Mouse (Mus musculus): ENCODE measurements around the gene Phf23.
"Not testable (repeated sequence)": the region's sequence is repeated elsewhere in the genome, so short reads cannot be mapped to it uniquely, and the experiment has no call there.

Phf23 gene

GRCm38 (mm10) chr11:69995391-69995960, at the start of gene Phf23:
Gene Phf23, plus strand, starts transcription at chr11:69995777.
- peak; percentile 99 for DNase-seq (ENCODE audit: low spot score in 2 of 2)

- DNase-seq (ENCODE audit: low spot score in 2 of 2), result no peak
These were observed 49.3 kb upstream of the Phf23 start for GRCm38 (mm10) chr11:69945997-69946891.

- peak; percentile 64 to 65 for DNase-seq (ENCODE audit: low spot score in 2 of 2)
These were observed 48.1 kb upstream of the Phf23 start for GRCm38 (mm10) chr11:69947337-69948065.

DNA sequence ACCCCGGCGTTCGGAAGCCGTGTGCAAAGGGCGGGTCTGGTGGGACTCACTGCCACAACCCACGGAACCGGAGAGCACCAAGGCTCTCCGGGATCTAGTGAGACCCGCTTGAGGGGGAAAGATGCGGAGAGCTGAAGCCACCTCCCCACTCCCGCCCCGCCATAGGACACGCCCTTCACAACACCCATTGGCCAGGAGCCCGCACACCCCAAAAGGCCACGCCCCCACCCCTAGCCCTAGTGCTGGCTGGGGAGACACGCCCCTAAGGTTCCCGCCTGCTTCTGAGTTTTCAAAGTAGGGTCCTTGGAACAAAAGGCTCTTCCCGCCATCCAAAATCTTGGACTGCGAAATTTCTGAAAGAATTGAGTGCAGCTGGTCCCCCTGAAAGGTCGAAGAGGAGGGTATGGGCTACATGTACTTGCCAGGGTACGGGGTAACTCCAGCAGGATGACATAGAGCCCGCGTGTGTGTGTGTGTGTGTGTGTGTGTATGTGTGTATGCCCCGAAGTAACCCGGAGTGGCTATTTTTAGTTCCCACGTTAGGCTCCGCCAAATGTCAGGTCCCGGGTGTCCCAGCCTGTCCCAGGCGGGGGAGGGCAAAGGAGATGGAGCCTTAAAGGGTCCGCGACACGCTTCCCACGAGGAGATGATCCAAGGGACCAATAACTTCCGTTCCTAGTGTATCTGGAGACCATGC, 47.4 kb upstream of the Phf23 start, which contains the start of gene Slc2a4:
TSS of gene Slc2a4 (minus strand) at position 123 of the 697 bp plus-strand sequence.
- DNase-seq (ENCODE audit: low spot score in 2 of 2), result peak; percentile 91 to 92

- DNase-seq (ENCODE audit: low spot score in 2 of 2), result peak; percentile 84 to 92
These were observed 46.8 kb upstream of the Phf23 start for GRCm38 (mm10) chr11:69948763-69949150.

- DNase-seq (ENCODE audit: low spot score in 2 of 2), result no peak
These were observed 44.6 kb upstream of the Phf23 start for GRCm38 (mm10) chr11:69950807-69951459.

GRCm38 (mm10) chr11:69952274-69952673, 43.3 kb upstream of the Phf23 start:
- DNase-seq (ENCODE audit: low spot score in 2 of 2), result no peak

DNA sequence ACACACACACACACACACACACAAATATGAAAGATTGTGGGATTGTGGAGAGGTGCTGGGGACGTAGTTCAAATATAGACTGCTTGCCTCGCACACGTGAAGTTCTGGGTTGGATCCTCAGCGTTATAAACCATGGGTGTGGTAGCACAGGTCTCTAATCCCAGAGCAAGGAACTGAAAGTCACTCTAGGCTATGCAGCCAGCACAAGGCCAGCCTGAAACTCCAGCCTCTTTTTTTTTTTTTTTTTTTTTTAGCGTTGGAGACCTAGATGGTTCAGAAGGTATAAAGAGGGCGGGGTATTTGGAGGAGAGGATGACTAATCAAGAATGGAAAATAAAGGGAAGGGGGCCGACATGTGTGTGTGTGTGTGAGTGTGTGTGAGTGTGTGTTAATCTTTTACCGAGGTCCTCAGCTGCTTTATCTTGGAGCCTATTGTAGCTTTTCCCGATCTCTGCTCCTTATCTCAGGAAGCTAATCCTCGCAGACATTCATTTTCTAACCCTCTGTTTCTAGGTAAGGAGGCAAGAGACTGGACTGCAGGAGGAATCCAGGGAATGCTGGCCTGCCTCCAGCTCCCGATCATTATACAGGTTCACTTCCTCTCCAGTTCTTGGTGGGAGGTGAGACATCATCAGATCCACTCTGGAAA, 42.2 kb upstream of the Phf23 start:
- DNase-seq (ENCODE audit: low spot score in 2 of 2), result no peak

- not testable (repeated sequence) for DNase-seq (ENCODE audit: low spot score in 2 of 2)
These were observed 40.0 kb upstream of the Phf23 start for GRCm38 (mm10) chr11:69955618-69956017.

GRCm38 (mm10) chr11:69956218-69956617, 39.4 kb upstream of the Phf23 start:
- no peak for DNase-seq (ENCODE audit: low spot score in 2 of 2)

- no peak for DNase-seq (ENCODE audit: low spot score in 2 of 2)
These were observed 35.0 kb upstream of the Phf23 start for GRCm38 (mm10) chr11:69960616-69961015.

- DNase-seq (ENCODE audit: low spot score in 2 of 2), result no peak
These were observed 33.7 kb upstream of the Phf23 start for GRCm38 (mm10) chr11:69961841-69962240.

GRCm38 (mm10) chr11:69964650-69965270, 30.8 kb upstream of the Phf23 start, which contains the start of gene Cldn7:
Gene Cldn7, plus strand, starts transcription at chr11:69964779.
- no peak for DNase-seq (ENCODE audit: low spot score in 2 of 2)

GRCm38 (mm10) chr11:69965271-69966005, 30.1 kb upstream of the Phf23 start:
- DNase-seq (ENCODE audit: low spot score in 2 of 2), result no peak

DNA sequence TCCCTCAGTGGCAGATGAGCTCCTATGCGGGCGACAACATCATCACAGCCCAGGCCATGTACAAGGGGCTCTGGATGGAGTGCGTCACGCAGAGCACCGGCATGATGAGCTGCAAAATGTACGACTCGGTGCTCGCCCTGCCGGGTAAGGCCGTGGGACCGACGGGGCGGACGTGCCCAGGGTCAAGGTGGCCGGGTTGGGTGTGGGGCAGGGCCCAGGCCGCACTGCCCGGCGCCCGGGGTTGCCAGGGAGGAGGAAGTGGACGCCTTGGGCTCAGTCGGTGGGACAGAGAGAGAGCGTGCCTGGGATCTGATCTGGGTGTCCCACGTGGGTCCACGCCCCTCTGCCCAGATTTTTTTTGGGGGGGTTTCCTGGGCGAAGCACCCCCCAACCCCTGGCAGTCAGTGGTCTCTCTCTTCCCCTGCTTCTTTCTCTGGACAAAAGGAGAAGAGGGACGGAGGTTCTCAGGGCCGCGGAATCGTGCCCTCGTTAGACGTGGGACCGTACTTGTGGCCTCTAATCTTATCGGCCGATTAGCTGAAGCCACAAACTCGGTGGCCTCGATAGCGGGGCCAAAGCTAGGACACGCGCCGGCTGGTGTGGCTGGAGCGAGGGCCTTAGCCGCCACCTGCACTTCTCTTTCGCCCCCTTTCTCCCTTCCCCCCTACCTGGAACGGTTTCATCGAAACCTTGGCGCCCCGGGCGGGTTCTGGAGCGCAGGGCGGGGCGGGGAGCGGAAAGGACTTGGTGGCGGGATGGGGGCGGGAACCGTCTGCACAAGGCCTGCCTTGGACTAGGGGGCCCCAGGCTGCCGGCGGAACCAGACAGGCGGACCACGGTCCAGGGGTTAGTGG, 29.3 kb upstream of the Phf23 start:
- DNase-seq (ENCODE audit: low spot score in 2 of 2), result no peak

GRCm38 (mm10) chr11:69966860-69967517, 28.6 kb upstream of the Phf23 start:
- no peak for DNase-seq (ENCODE audit: low spot score in 2 of 2)

GRCm38 (mm10) chr11:69968793-69969192, 26.8 kb upstream of the Phf23 start:
- DNase-seq (ENCODE audit: low spot score in 2 of 2), result no peak

GRCm38 (mm10) chr11:69970222-69970621, 25.4 kb upstream of the Phf23 start:
- DNase-seq (ENCODE audit: low spot score in 2 of 2), result no peak
